Mouse (Mus musculus): ENCODE data around the gene Vtcn1. TPM values are rescaled to one million over a fixed set of nuclear protein-coding genes. Genes with fewer than 3 reads are reported as not detected.

Gene Vtcn1
- polyA plus RNA-seq, 1 experiment: 0.30 TPM

DNA sequence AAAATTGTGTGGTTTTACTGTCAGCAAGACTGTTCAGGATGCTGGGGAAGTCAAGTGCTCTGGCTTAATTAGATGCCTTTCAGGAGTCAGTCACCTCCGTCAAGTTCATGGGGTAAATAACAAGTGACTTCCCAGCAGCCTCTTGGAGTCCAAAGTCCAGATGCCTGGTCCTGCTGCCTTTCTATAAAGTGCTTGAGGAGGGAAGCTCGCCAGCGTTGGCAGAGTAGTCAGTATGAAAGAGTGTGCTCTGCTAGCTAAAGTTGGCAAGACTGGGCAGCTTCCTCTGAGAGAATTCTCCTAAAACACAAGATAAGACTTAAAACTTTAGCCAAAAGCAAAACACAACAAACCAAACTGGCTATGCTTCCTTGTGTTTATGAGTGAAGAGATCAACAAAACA, 18.5 kb downstream of the Vtcn1 start:
- Histone ChIP-seq H3K9me3 (replicated peaks; ENCODE audit: control insufficient read depth, insufficient read depth, low read length, poor library complexity, severe bottlenecking) (no peaks in the 10 kb centered on the region), H3K27ac (ENCODE audit: insufficient read depth, low read length) (no peak overlapping the region), H3K36me3 (ENCODE audit: control insufficient read depth, insufficient read depth, low read length, poor library complexity, severe bottlenecking) (no peaks in the 10 kb centered on the region), H3K4me1 (ENCODE audit: control insufficient read depth, insufficient read depth, low read length) (no peaks in the 10 kb centered on the region), H3K4me3 (ENCODE audit: low read depth, low read length) (no peak overlapping the region), H3K9ac (ENCODE audit: low read depth, poor library complexity, severe bottlenecking) (no peak overlapping the region), H3K27me3 (ENCODE audit: control insufficient read depth, insufficient read depth, low read length, poor library complexity, severe bottlenecking) (no peaks in the 10 kb centered on the region)
- TF ChIP-seq POLR2A (IDR thresholded peaks at IDR 0.05; ENCODE audit: insufficient read depth, low read length) (no peak), EP300 (IDR thresholded peaks at IDR 0.05; ENCODE audit: insufficient read depth, low read depth, low read length) (no peak), CTCF (IDR thresholded peaks at IDR 0.05; ENCODE audit: low read depth, low read length) (no peak)

DNA sequence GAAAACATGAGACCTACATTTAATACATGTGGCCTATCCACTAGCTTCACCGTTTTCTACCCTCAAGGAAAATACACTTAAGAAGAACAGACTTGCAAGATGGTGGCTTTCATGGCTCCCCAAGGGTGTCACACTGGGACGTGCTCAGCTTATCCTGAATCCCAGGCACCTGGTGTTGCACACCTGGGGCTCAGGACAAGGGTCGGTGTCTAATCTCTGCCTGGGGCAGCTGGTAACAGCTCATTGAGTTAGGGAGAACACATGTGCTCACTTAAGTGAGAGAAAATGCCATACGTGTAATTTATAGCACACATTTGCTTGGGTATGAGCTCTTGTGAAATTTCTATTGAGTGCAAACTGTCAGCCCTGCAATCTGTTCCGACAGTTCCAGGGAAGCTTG, 19.1 kb downstream of the Vtcn1 start:
- H3K27me3 ChIP-seq (ENCODE audit: control insufficient read depth, insufficient read depth, low read length, poor library complexity, severe bottlenecking): no peaks in the 10 kb centered on the region
- no peak overlapping the region for H3K27ac ChIP-seq (ENCODE audit: insufficient read depth, low read length)
- no peak overlapping the region for H3K4me3 ChIP-seq (ENCODE audit: low read depth, low read length)
- no peak overlapping the region for H3K9ac ChIP-seq (ENCODE audit: low read depth, poor library complexity, severe bottlenecking)
- H3K4me1 ChIP-seq (ENCODE audit: control insufficient read depth, insufficient read depth, low read length): no peaks in the 10 kb centered on the region
- TF ChIP-seq CTCF (IDR thresholded peaks at IDR 0.05; ENCODE audit: low read depth, low read length) (no peak), POLR2A (IDR thresholded peaks at IDR 0.05; ENCODE audit: insufficient read depth, low read length) (no peak), EP300 (IDR thresholded peaks at IDR 0.05; ENCODE audit: insufficient read depth, low read depth, low read length) (no peak)
- no peaks in the 10 kb centered on the region for H3K9me3 ChIP-seq (replicated peaks; ENCODE audit: control insufficient read depth, insufficient read depth, low read length, poor library complexity, severe bottlenecking)
- no peaks in the 10 kb centered on the region for H3K36me3 ChIP-seq (ENCODE audit: control insufficient read depth, insufficient read depth, low read length, poor library complexity, severe bottlenecking)

DNA sequence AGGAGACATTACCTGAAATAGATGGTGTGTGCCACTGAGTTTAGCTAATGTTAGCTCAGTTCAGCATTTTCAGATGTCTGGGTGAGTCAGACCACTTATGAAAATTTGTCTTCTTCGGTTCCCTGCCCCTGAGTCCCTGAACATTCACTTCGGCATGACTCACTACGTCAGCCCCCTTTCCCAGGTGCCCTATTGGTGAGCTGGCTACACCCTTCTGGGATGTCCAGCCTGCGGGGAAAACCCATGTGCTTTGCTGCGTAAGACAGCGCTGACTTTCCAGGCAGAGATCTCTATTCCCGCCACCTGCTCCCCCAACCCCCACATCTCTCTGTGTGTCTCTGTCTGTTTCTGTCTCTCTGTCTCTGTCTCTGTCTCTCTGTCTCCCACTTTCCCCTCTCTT, 23.1 kb downstream of the Vtcn1 start:
- H3K4me3 ChIP-seq (ENCODE audit: low read depth, low read length): no peak overlapping the region

DNA sequence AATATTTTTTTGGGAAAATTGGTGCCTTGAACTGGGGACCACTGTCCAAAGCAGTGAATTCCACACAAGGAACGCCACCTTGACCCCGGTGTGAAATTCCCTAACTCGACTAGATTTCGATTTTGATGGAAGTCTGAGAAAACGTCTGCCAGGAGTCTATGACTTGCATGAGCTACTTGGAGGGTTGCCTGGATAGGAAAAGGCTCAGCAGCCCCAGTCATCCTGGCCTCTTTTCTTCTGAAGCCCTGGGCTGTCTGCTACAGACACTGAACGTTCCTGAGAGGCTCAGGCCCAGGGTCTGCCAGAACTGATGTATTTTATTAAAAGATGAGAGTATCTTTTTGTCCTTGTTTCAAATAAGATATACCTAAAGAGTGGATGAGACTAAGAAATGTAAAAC, 25.2 kb downstream of the Vtcn1 start:
- H3K4me1 ChIP-seq (ENCODE audit: control insufficient read depth, insufficient read depth, low read length): no peaks in the 10 kb centered on the region
- H3K4me3 ChIP-seq (ENCODE audit: low read depth, low read length): no peak overlapping the region
- TF ChIP-seq POLR2A (IDR thresholded peaks at IDR 0.05; ENCODE audit: insufficient read depth, low read length) (no peak), EP300 (IDR thresholded peaks at IDR 0.05; ENCODE audit: insufficient read depth, low read depth, low read length) (no peak), CTCF (IDR thresholded peaks at IDR 0.05; ENCODE audit: low read depth, low read length) (no peak)
- H3K9me3 ChIP-seq (replicated peaks; ENCODE audit: control insufficient read depth, insufficient read depth, low read length, poor library complexity, severe bottlenecking): no peaks in the 10 kb centered on the region
- no peaks in the 10 kb centered on the region for H3K36me3 ChIP-seq (ENCODE audit: control insufficient read depth, insufficient read depth, low read length, poor library complexity, severe bottlenecking)
- no peak overlapping the region for H3K9ac ChIP-seq (ENCODE audit: low read depth, poor library complexity, severe bottlenecking)
- no peak overlapping the region for H3K27ac ChIP-seq (ENCODE audit: insufficient read depth, low read length)
- H3K27me3 ChIP-seq (ENCODE audit: control insufficient read depth, insufficient read depth, low read length, poor library complexity, severe bottlenecking): no peaks in the 10 kb centered on the region

More for the DNA sequence above, 23.1 kb downstream of the Vtcn1 start:
- TF ChIP-seq POLR2A (IDR thresholded peaks at IDR 0.05; ENCODE audit: insufficient read depth, low read length): no peak
- no peak for TF ChIP-seq CTCF (IDR thresholded peaks at IDR 0.05; ENCODE audit: low read depth, low read length)
- no peak for TF ChIP-seq EP300 (IDR thresholded peaks at IDR 0.05; ENCODE audit: insufficient read depth, low read depth, low read length)
- no peak overlapping the region for H3K27ac ChIP-seq (ENCODE audit: insufficient read depth, low read length)
- H3K9ac ChIP-seq (ENCODE audit: low read depth, poor library complexity, severe bottlenecking): no peak overlapping the region
- H3K27me3 ChIP-seq (ENCODE audit: control insufficient read depth, insufficient read depth, low read length, poor library complexity, severe bottlenecking): no peaks in the 10 kb centered on the region
- no peaks in the 10 kb centered on the region for H3K4me1 ChIP-seq (ENCODE audit: control insufficient read depth, insufficient read depth, low read length)
- H3K9me3 ChIP-seq (replicated peaks; ENCODE audit: control insufficient read depth, insufficient read depth, low read length, poor library complexity, severe bottlenecking): no peaks in the 10 kb centered on the region
- no peaks in the 10 kb centered on the region for H3K36me3 ChIP-seq (ENCODE audit: control insufficient read depth, insufficient read depth, low read length, poor library complexity, severe bottlenecking)

DNA sequence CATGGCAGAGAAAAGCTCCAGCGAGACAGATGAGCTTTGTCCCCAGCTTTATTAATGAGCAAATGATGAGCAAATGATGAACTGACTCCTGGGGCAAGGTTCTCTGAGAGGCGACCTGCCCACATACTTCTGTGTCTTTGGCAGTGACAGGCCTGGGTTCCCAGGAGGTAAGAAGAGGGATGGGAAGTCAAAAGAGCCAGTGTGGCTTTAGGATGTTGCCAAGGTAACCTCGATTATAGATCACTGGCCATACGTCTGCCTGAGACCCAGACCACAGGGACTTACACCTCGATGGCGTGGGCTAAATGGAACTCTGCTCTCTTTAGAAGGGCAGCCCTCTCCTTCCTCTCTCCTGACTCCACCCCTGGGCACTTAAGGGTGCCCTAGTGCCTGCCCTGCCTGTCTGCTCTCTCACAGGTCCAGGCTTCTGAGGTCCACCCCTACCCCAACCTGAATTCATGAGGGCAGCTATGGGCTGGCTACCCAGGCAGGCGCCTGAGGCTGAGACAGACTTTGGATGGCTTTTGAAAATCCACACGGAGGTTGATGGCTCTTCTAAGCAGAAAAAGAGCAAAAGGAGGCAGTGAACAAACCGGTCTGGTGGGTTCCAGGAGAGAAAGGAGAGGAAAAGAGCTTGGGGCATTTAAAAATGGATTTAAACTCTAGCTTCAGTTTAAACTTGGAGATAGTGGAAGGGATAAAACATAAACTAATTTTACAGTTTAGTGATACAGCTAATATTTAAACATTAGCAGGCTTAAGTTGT, 31.0 kb downstream of the Vtcn1 start:
- H3K27me3 ChIP-seq (ENCODE audit: control insufficient read depth, insufficient read depth, low read length, poor library complexity, severe bottlenecking): no peaks in the 10 kb centered on the region
- no peak for TF ChIP-seq CTCF (IDR thresholded peaks at IDR 0.05; ENCODE audit: low read depth, low read length)
- TF ChIP-seq POLR2A (IDR thresholded peaks at IDR 0.05; ENCODE audit: insufficient read depth, low read length): no peak
- no peak for TF ChIP-seq EP300 (IDR thresholded peaks at IDR 0.05; ENCODE audit: insufficient read depth, low read depth, low read length)
- H3K9me3 ChIP-seq (replicated peaks; ENCODE audit: control insufficient read depth, insufficient read depth, low read length, poor library complexity, severe bottlenecking): no peaks in the 10 kb centered on the region
- H3K9ac ChIP-seq (ENCODE audit: low read depth, poor library complexity, severe bottlenecking): no peak overlapping the region
- H3K4me1 ChIP-seq (ENCODE audit: control insufficient read depth, insufficient read depth, low read length): peaks cover 3% of the 10 kb centered on the region
- H3K36me3 ChIP-seq (ENCODE audit: control insufficient read depth, insufficient read depth, low read length, poor library complexity, severe bottlenecking): no peaks in the 10 kb centered on the region
- H3K4me3 ChIP-seq (ENCODE audit: low read depth, low read length): no peak overlapping the region
- no peak overlapping the region for H3K27ac ChIP-seq (ENCODE audit: insufficient read depth, low read length)

DNA sequence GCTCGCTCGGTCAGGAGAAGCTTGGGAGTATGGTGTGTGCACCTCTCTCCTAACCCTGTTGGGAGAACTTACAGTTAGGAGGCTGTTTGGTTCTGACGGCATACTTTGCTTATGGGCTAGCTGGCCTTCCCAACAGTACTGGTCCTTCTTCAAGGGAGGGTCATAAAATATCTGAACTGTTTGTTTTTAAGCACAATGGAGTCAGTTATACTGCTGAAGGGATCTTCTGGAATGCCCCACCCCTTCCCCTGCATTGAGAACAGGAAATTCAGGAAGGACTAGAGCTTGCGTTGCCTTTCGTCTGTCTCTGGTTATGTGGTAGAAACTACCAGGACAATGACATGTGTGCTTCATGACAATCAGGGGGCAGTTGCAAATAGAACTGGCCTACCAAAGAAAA, 31.9 kb downstream of the Vtcn1 start:
- Histone ChIP-seq H3K4me1 (ENCODE audit: control insufficient read depth, insufficient read depth, low read length) (peaks cover 3% of the 10 kb centered on the region), H3K27ac (ENCODE audit: insufficient read depth, low read length) (no peak overlapping the region), H3K9ac (ENCODE audit: low read depth, poor library complexity, severe bottlenecking) (no peak overlapping the region), H3K36me3 (ENCODE audit: control insufficient read depth, insufficient read depth, low read length, poor library complexity, severe bottlenecking) (no peaks in the 10 kb centered on the region), H3K27me3 (ENCODE audit: control insufficient read depth, insufficient read depth, low read length, poor library complexity, severe bottlenecking) (no peaks in the 10 kb centered on the region), H3K4me3 (ENCODE audit: low read depth, low read length) (no peak overlapping the region), H3K9me3 (replicated peaks; ENCODE audit: control insufficient read depth, insufficient read depth, low read length, poor library complexity, severe bottlenecking) (no peaks in the 10 kb centered on the region)
- TF ChIP-seq POLR2A (IDR thresholded peaks at IDR 0.05; ENCODE audit: insufficient read depth, low read length) (no peak), CTCF (IDR thresholded peaks at IDR 0.05; ENCODE audit: low read depth, low read length) (no peak), EP300 (IDR thresholded peaks at IDR 0.05; ENCODE audit: insufficient read depth, low read depth, low read length) (no peak)
